Mouse (Mus musculus) gastrocnemius, postnatal 25 days (tissue): Measurements from ENCODE around the gene Gfer. TPM values are rescaled to one million over a fixed set of nuclear protein-coding genes. Genes with fewer than 3 reads are reported as not detected.
"Not testable (repeated sequence)": the region's sequence is repeated elsewhere in the genome, so short reads cannot be mapped to it uniquely, and the experiment has no call there.

Source experiments
- DNase-seq: peaks from one replicate; pipeline ENCODE4 v3.0.0; 2022
- total RNA-seq, 2 experiments: library from RNA; stranded (reverse); gene quantifications; 1 replicate in 1 of 2; 2 replicates in 1 of 2; pipeline ENCODE4 v1.2.3; 2021

Gfer gene
- total RNA-seq, 2 experiments from 2014 or later: 24.1 to 30.1 TPM

- DNase-seq: peak; percentile 35
These were observed 8.8 kb downstream of the Gfer start for GRCm38 (mm10) chr17:24687146-24687595.

- DNase-seq: no peak
These were observed 9.4 kb downstream of the Gfer start for GRCm38 (mm10) chr17:24686514-24686913.

- DNase-seq: no peak
These were observed 18.4 kb downstream of the Gfer start for GRCm38 (mm10) chr17:24677500-24678080.

- no peak for DNase-seq
These were observed 19.1 kb downstream of the Gfer start for GRCm38 (mm10) chr17:24676877-24677276.

GRCm38 (mm10) chr17:24676187-24676586, 19.8 kb downstream of the Gfer start:
- no peak for DNase-seq

- DNase-seq: no peak
These were observed 21.7 kb downstream of the Gfer start for GRCm38 (mm10) chr17:24674277-24674676.

GRCm38 (mm10) chr17:24672141-24672540, 23.8 kb downstream of the Gfer start:
- peak; percentile 41 for DNase-seq

- DNase-seq: no peak
These were observed 24.6 kb downstream of the Gfer start for GRCm38 (mm10) chr17:24671346-24671745.

- DNase-seq: no peak
These were observed 25.6 kb downstream of the Gfer start for GRCm38 (mm10) chr17:24670246-24670844.

GRCm38 (mm10) chr17:24669545-24670245, 26.3 kb downstream of the Gfer start, which contains the start of gene Zfp598:
Gene Zfp598, plus strand, starts transcription at chr17:24669687.
- peak; percentile 91 for DNase-seq

- not testable (repeated sequence) for DNase-seq
These were observed 26.8 kb downstream of the Gfer start for GRCm38 (mm10) chr17:24669214-24669544.

GRCm38 (mm10) chr17:24667416-24667815, 28.5 kb downstream of the Gfer start:
- no peak for DNase-seq

GRCm38 (mm10) chr17:24667011-24667410, 28.9 kb downstream of the Gfer start:
- not testable (repeated sequence) for DNase-seq

GRCm38 (mm10) chr17:24658017-24658758, 37.8 kb downstream of the Gfer start, which contains the start of gene Npw:
Gene Npw, minus strand, starts transcription at chr17:24658457.
- no peak for DNase-seq

GRCm38 (mm10) chr17:24654969-24655368, 41.0 kb downstream of the Gfer start:
- no peak for DNase-seq

GRCm38 (mm10) chr17:24653967-24654710, 41.8 kb downstream of the Gfer start:
- DNase-seq: peak; percentile 53

GRCm38 (mm10) chr17:24651835-24652234, 44.1 kb downstream of the Gfer start:
- DNase-seq: no peak

- DNase-seq: no peak
These were observed 45.2 kb downstream of the Gfer start for GRCm38 (mm10) chr17:24650766-24651165.

GRCm38 (mm10) chr17:24650070-24650616, 45.8 kb downstream of the Gfer start, which contains the start of gene Slc9a3r2:
Gene Slc9a3r2, minus strand, starts transcription at chr17:24650327.
- peak; percentile 71 for DNase-seq

GRCm38 (mm10) chr17:24649581-24650069, 46.3 kb downstream of the Gfer start:
- DNase-seq: peak; percentile 68

- DNase-seq: no peak
These were observed 47.1 kb downstream of the Gfer start for GRCm38 (mm10) chr17:24648731-24649377.
